Mouse (Mus musculus) forebrain, postnatal 0 days (tissue): ENCODE measurements at regions not wholly inside any gene's neighbourhood (a gene's known extent, or its start where the extent isn't known, plus 50 kb on each side); places are given as distances from the start of the nearest gene placed in this dataset.

Source experiments
- ATAC-seq: fragments of 200-750 bp; cut with Nextera tagmentation; 2 replicates; pipeline ENCODE4 v1.8.0; 2017; ENCODE audit warnings: mild to moderate bottlenecking, moderate library complexity
- DNase-seq: peaks from one replicate; pipeline ENCODE4 v3.0.0-alpha.2; 2015
- H3K27ac ChIP-seq: fragments of 300-500 bp; sonication (generic); 2 replicates; pipeline ENCODE4 v1.5.1; 2014; ENCODE audit warnings: low read depth, mild to moderate bottlenecking, antibody characterized with exemption, low read length, moderate library complexity, mixed read lengths
- H3K27me3 ChIP-seq: fragments of 300-500 bp; sonication (generic); 2 replicates; pipeline ENCODE4 v1.6.1; 2014; ENCODE audit warnings: mild to moderate bottlenecking, low read length, mixed read lengths; ENCODE audit not compliant: insufficient read depth
- H3K36me3 ChIP-seq: fragments of 300-500 bp; sonication (generic); 2 replicates; pipeline ENCODE4 v1.6.1; 2014; ENCODE audit warnings: mild to moderate bottlenecking, moderate library complexity; ENCODE audit not compliant: insufficient read depth
- H3K4me1 ChIP-seq: fragments of 300-500 bp; sonication (generic); 2 replicates; pipeline ENCODE4 v1.6.1; 2014; ENCODE audit warnings: antibody characterized with exemption; ENCODE audit not compliant: insufficient read depth
- H3K4me2 ChIP-seq: fragments of 300-500 bp; sonication (generic); 2 replicates; pipeline ENCODE4 v1.6.1; 2014; ENCODE audit warnings: low read depth, mild to moderate bottlenecking, moderate library complexity
- H3K4me3 ChIP-seq: fragments of 300-500 bp; sonication (generic); 2 replicates; pipeline ENCODE4 v1.5.1; 2014; ENCODE audit warnings: low read depth, low read length, mixed read lengths
- H3K9ac ChIP-seq: fragments of 300-500 bp; sonication (generic); 2 replicates; pipeline ENCODE4 v1.6.1; 2014; ENCODE audit warnings: mild to moderate bottlenecking
- H3K9me3 ChIP-seq: fragments of 300-500 bp; sonication (generic); 2 replicates; pipeline ENCODE4 v1.6.1; 2016; ENCODE audit warnings: low read length
- CTCF ChIP-seq: sonication (generic); IDR thresholded peaks from 2 replicates; pipeline ENCODE4 v1.5.1; 2016; ENCODE audit warnings: antibody characterized with exemption, control low read depth, low read depth
- WGBS: fragments of 180-500 bp; shearing (Covaris S2); extraction: QIAGEN DNeasy Blood & Tissue Kit; methylation state at CpG from one replicate; pipeline ENCODE4 v1.1.7; 2014; 5-methylcytosine and 5-hydroxymethylcytosine counted together

- Histone ChIP-seq H3K27ac (peak overlapping the region; percentile 77), H3K4me3 (no peak overlapping the region), H3K9ac (no peak overlapping the region), H3K9me3 (no peaks in the 10 kb centered on the region), H3K27me3 (no peaks in the 10 kb centered on the region), H3K36me3 (no peaks in the 10 kb centered on the region), H3K4me2 (0 out of 2 replicates have a peak overlapping the region, but pooled peaks have one; percentile 10), H3K4me1 (no peaks in the 10 kb centered on the region)
- ATAC-seq (peak; percentile 90), DNase-seq (peak; percentile 56)
- TF ChIP-seq CTCF: no peak
- 38% methylated on average over 11 of the region's 11 CpGs for WGBS
These were observed 54.4 kb upstream of the Calcoco1 start for GRCm38 (mm10) chr15:102776218-102776850.

- Histone ChIP-seq H3K4me3 (no peak overlapping the region), H3K4me2 (no peak overlapping the region), H3K27ac (no peak overlapping the region), H3K9me3 (no peaks in the 10 kb centered on the region), H3K36me3 (no peaks in the 10 kb centered on the region), H3K4me1 (no peaks in the 10 kb centered on the region), H3K9ac (no peak overlapping the region), H3K27me3 (no peaks in the 10 kb centered on the region)
- ATAC-seq: no peak
- DNase-seq: no peak
- TF ChIP-seq CTCF: no peak
- 82% methylated on average over 6 of the region's 6 CpGs for WGBS
These were observed 58.6 kb upstream of the Calcoco1 start for GRCm38 (mm10) chr15:102780626-102781025.

GRCm38 (mm10) chr15:102782988-102783799 lies 61.2 kb upstream of the Calcoco1 start:
- Histone ChIP-seq H3K4me2 (no peak overlapping the region), H3K9ac (no peak overlapping the region), H3K9me3 (no peaks in the 10 kb centered on the region), H3K36me3 (no peaks in the 10 kb centered on the region), H3K27me3 (no peaks in the 10 kb centered on the region), H3K4me1 (peaks cover 4% of the 10 kb centered on the region; the same call in 1 of the 2 replicates), H3K4me3 (no peak overlapping the region), H3K27ac (no peak overlapping the region)
- ATAC-seq (no peak), DNase-seq (no peak)
- WGBS: 55% methylated on average over 9 of the region's 9 CpGs
- no peak for TF ChIP-seq CTCF

GRCm38 (mm10) chr15:102785055-102785820 lies 63.3 kb upstream of the Calcoco1 start:
- DNase-seq (no peak), ATAC-seq (no peak)
- Histone ChIP-seq H3K27me3 (no peaks in the 10 kb centered on the region), H3K4me3 (no peak overlapping the region), H3K9ac (no peak overlapping the region), H3K9me3 (no peaks in the 10 kb centered on the region), H3K4me2 (no peak overlapping the region), H3K36me3 (no peaks in the 10 kb centered on the region), H3K4me1 (peaks cover 23% of the 10 kb centered on the region; the same call in 1 of the 2 replicates), H3K27ac (no peak overlapping the region)
- TF ChIP-seq CTCF: peak; percentile 72
- 38% methylated on average over 10 of the region's 10 CpGs for WGBS

DNA sequence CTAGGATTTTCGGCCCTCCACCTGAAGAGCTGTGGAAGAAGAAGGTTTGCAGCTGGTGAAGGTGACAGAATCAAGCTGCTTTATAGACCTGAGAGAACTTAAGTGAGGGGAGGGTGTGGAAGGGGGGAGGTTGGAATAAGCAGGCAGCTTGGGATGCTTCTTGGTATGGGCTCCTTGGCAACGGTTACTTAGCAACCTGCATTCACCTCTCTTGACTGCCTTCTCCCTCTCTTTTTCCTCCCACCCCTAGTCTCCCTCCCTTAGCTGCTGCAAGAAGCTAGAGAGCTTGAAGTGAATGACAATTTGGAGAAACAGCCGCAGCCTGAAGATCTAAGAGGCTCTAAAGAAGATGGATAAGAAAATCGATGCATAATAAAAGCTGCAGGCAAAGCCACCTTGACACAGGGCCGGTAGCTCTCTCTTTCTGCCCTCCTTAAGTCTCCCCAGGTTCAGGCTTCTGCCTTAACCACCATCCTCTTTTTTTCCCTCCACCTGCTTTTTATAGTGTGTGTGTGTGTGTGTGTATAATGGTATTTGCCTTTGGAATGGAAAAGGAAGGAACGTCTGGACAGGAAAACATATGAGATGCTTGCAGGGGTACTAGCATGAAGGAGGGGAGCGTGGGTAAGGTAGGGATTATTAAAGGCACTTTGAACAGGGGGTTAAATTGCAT lies 67.0 kb upstream of the Calcoco1 start:
- DNase-seq (peak; percentile 88), ATAC-seq (peak; percentile 99)
- no peak for TF ChIP-seq CTCF
- H3K36me3 ChIP-seq: no peaks in the 10 kb centered on the region
- H3K4me1 ChIP-seq: peaks cover 23% of the 10 kb centered on the region; the same call in 1 of the 2 replicates
- H3K4me3 ChIP-seq: 0 out of 2 replicates have a peak overlapping the region, but pooled peaks have one; percentile 11
- H3K27ac ChIP-seq: peak overlapping the region; percentile 95
- H3K4me2 ChIP-seq: peak overlapping the region; percentile 40
- no peaks in the 10 kb centered on the region for H3K27me3 ChIP-seq
- H3K9me3 ChIP-seq: no peaks in the 10 kb centered on the region
- H3K9ac ChIP-seq: peak overlapping the region; percentile 59
- WGBS: 15% methylated on average over 7 of the region's 7 CpGs

DNA sequence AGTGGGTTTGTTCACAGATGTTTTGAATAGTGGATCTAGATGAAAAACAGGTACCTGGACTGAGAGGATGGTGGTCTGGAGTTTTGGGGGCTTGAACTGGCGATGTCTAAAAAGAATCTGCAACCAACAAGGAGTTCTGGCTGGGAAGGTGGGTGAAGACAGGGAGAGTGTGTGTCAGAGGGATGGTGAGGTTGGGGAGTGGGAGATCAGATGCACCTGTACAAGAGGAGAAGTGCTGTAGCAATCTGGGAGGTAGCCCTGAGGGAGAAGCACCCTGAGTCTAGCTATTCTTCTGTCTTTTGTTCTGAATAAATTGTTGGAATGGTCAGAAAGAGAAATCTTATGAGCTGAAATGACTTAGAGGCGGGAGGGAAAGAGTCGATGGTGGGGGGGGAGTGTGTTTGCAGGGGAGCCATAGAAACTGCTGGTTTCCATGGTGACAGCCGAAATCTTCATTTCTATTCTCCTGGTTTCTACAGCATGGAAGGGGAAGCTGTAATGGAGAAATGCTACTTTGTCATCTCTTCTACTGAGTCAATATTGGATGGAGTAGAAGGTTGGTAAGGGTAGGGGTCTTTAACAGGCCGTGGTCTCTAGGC lies 75.1 kb upstream of the Calcoco1 start:
- no peak for TF ChIP-seq CTCF
- peak; percentile 95 for ATAC-seq
- Histone ChIP-seq H3K27me3 (no peaks in the 10 kb centered on the region), H3K4me1 (peaks cover 20% of the 10 kb centered on the region), H3K4me2 (peak overlapping the region; percentile 35), H3K36me3 (no peaks in the 10 kb centered on the region), H3K9me3 (no peaks in the 10 kb centered on the region), H3K9ac (0 out of 2 replicates have a peak overlapping the region, but pooled peaks have one; percentile 34), H3K27ac (peak overlapping the region; percentile 93), H3K4me3 (peak overlapping the region; percentile 11)
- 30% methylated on average over 5 of the region's 5 CpGs for WGBS
- DNase-seq: peak; percentile 88
